Mouse (Mus musculus) gonadal fat pad, adult 2 months (tissue): ENCODE data around the gene Per1. TPM values are rescaled to one million over a fixed set of nuclear protein-coding genes. Genes with fewer than 3 reads are reported as not detected.
"Not testable (repeated sequence)": the region's sequence is repeated elsewhere in the genome, so short reads cannot be mapped to it uniquely, and the experiment has no call there.

Experiments
- DNase-seq: peaks from one replicate; pipeline ENCODE4 v3.0.0-alpha.2; 2012; ENCODE audit warnings: low read depth
- polyA plus RNA-seq: library from polyadenylated mRNA; depleted of rRNA; stranded (reverse); fragments of >200 nt; gene quantifications from 2 replicates; pipeline ENCODE4 v1.2.3, GENCODE M21; 2012

Per1 gene
- polyA plus RNA-seq, 1 experiment = 25.9 TPM

DNA sequence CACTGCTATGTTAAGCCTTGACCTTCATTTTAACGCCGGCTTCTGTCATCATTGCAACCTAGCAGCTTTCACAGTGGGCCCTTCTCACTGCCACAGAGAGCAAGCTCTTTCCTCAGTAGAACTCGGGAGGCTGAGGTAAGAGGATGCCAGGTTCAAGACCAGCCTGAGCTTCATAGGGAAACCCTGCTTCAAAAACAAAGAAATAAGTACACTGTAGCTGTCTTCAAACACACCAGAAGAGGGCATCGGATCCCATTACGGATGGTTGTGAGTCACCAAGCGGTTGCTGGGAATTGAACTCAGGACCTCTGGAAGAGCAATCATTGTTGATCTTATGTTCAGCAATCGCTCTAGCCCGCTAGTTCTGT lies 14.2 kb upstream of the Per1 start:
- DNase-seq = no peak

DNA sequence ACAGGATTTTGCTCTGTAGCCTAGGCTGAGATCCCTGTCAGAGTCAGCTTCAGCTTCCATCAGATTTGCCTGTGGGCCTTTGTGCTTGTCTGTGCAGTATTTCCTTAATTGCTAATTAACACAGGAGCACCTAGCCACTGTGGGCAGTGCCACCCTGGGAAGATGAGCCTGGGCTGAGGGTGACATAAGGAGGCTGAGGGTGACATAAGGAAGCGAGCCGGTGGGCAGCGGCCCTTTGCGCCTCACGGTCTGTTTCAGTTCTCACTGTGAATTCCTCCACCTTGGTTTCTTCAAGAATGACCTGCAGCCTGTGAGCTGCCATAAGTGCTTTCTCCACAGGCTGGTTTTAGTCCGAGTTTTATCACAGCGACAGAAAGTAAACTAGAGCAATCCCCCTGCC lies 13.4 kb upstream of the Per1 start:
- DNase-seq = no peak

DNA sequence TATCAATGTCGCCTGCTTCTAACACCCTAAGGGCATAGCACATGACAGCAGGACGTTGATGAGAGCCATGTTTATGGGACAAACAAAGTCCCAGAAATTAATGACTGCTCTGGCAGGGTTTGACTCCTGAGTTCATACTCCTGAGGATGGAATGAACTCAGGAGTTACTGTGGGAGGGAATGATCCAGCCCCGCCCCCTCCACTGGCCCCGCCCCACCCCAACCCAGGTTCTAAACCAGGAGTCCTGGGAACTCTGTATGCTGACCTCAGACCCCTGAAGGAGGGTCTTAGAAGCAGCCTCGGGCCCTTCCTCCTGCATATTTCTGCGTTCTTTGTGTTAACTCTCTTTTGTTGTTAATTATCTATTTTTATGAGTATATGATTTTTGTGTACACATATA lies 9.4 kb upstream of the Per1 start:
- no peak for DNase-seq

GRCm38 (mm10) chr11:69086390-69086789 lies 8.6 kb upstream of the Per1 start:
- DNase-seq = no peak

DNA sequence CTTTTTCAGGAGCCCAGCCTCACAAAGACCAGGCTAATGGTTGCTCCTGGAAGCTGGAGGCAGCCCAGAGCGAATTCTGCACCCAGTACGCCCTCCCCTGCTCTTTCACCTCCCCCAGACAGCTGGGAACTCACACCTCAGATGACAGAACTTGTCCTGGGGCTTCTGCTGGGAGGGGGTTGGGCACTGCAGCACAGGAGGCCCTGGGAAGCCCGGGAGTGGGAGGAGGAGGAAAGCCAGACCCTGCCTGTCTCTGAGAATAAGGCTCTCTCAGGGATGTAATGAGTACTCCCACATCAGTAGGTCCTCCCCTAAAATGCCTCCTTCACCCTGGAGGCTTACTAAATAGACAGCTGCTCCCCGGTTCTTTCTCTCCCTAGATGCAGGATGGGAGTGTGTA lies 7.9 kb upstream of the Per1 start:
- DNase-seq = no peak

- no peak for DNase-seq
Observed at GRCm38 (mm10) chr11:69087597-69087996, 7.4 kb upstream of the Per1 start.

DNA sequence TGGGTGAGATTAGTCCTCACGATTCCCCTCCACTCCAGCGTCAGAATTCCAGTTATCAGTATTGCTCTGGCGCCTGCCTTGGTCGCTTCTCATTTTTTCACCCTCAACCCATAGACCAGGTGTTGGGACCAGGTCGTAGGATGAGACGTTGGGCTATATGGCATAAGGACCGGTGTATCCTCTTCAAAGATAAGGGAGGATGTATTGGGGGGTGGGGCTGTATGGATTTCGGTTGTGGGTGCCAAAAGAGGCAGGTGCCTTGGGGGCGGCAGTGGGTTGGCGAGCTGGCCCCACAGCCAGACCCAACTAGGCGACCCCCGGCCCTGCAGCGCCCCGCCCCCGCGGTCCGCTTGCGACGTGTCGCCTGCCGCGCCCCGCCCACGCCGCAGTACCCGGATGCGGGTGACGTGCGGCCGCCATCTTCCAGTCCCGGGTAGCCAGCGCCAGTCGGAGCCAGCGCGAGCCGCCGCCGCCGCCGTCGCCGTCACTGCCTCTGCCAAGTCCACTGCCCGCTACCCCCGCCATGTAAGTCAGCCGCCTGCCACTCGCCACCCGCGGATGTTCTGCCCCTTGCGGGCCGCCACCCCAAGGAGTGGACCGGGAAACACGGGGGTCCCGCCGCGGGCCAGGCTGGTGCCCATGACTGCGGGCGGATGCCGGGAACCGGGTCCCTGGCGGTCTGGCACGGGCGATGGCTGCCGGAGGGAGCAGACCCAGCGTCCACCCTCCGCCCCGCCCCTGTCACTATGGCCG lies 6.7 kb upstream of the Per1 start, which contains the start of gene Vamp2:
Vamp2 (plus strand) TSS at position 388 of the 753 bp plus-strand sequence.
- DNase-seq = no peak

DNA sequence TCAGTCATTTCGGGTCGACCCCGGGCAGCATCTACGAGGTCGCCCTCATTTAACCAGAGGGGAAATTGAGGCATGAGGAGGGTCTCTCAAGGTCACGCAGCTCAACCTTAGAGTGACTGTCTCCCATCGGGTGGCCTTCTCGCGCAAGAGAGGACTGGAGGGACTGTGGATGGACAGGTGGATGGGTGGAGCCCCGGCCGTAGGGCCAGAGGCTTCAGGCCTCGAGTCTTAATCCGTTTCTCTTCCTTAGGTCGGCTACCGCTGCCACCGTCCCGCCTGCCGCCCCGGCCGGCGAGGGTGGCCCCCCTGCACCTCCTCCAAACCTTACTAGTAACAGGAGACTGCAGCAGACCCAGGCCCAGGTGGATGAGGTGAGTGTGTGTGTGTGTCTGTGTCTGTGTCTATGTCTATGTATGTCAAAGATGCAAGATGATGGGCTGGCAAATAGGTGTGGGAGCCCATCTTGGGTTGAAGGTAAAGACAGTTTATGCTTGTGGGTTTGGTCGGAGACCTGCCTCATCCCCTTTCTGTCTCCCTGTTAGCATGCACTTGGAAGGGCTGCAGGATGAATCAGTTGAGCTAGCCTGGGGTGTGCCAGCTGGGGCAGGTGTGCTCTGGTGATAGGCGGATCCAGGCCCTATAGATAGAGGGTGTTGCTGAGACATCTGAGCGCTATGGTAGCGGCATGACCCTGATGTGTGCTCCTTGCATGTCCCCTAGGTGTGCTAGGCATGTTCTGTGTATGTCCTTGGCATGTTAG lies 6.0 kb upstream of the Per1 start:
- no peak for DNase-seq

DNA sequence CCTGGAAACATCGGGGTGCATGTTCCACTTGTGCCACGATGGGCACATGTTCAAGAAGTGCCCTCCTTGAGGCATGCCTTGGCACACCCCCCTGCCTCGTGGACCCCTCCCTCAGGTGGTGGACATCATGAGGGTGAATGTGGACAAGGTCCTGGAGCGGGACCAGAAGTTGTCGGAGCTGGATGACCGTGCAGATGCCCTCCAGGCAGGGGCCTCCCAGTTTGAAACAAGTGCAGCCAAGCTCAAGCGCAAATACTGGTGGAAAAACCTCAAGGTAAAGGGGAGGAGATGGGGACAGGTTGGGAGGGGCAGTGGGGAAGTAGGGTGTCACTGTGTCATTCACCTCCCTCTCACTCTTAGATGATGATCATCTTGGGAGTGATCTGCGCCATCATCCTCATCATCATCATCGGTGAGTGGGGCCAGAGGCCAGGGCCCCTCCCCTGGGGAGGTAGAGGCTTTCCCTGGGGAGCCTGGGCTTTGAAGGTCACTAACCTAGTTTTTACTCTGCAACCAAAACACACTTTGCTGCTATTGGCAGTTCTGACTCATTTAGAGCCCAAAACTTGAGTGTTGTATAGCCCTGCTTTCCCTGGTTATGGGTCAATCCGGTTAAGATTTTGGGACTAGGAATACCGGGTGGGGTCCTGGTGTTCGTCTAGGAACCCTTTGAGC lies 5.3 kb upstream of the Per1 start:
- no peak for DNase-seq

- no peak for DNase-seq
Observed at GRCm38 (mm10) chr11:69090367-69090766, 4.7 kb upstream of the Per1 start.

DNA sequence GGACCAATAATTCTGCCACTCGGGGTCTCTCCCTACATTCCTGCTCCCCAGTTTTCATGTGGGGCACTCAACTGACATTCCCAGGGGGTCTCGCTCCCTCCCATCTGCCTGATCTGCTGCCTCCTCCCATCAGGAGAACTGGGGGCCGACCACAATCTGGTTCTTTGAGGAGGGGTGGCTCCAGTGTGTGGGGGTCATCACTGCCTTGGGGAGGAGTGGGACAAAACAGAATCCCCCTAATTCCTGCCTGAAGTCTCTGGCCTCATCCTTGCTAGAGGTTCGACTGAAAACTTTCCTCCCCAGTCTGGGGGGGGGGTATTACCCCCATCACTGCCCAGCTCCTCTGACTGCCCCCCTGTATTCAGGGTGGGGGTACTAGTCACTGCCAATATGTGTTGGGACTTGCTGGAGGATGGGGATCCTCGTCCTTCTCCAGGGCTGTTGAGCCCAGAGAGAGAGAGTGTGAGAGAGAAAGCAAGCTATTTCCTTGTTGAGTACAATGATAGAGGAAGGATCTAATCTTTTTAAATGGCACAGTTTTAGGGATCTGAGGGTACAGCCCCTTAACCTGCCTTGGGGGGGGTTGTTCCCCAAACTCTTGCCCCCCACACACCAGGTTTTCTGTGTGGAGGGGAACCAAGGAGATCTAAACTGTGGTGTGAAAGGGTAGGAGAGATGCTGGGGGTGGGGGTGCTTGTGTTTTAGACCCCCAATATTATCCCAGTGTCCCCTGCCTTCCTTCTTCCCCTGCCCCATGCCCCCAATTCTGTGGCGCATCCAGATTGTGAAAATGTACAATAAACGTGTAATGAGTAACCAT lies 3.2 kb upstream of the Per1 start:
- DNase-seq = no peak

GRCm38 (mm10) chr11:69092386-69092751 lies 2.6 kb upstream of the Per1 start:
- no peak for DNase-seq

DNA sequence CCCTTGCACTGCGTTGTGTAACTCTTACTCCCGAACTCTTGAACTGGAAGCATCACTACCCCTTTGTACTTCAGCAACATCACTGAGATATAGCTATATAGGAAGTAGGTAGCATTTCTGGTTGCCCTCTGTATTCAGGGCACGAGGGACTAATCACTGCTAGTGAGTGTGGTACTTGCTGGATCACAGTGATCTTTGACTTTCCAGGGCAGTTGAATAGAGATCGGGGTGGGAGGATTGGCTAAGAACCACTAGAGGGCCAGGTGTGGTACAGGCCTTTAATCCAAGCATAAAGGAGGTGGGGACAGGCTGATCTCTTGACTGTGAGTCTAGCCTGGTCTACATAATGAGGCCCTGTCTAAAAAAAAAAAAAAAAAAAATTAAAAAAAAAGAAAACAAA lies 2.1 kb upstream of the Per1 start:
- DNase-seq = no peak

- DNase-seq = not testable (repeated sequence)
Observed at GRCm38 (mm10) chr11:69093856-69094255, 1.2 kb upstream of the Per1 start.

- no peak for DNase-seq
Observed at GRCm38 (mm10) chr11:69095511-69096231, 654 bp downstream of the Per1 start.

- no peak for DNase-seq
Observed at GRCm38 (mm10) chr11:69096360-69096986, 1.5 kb downstream of the Per1 start.

DNA sequence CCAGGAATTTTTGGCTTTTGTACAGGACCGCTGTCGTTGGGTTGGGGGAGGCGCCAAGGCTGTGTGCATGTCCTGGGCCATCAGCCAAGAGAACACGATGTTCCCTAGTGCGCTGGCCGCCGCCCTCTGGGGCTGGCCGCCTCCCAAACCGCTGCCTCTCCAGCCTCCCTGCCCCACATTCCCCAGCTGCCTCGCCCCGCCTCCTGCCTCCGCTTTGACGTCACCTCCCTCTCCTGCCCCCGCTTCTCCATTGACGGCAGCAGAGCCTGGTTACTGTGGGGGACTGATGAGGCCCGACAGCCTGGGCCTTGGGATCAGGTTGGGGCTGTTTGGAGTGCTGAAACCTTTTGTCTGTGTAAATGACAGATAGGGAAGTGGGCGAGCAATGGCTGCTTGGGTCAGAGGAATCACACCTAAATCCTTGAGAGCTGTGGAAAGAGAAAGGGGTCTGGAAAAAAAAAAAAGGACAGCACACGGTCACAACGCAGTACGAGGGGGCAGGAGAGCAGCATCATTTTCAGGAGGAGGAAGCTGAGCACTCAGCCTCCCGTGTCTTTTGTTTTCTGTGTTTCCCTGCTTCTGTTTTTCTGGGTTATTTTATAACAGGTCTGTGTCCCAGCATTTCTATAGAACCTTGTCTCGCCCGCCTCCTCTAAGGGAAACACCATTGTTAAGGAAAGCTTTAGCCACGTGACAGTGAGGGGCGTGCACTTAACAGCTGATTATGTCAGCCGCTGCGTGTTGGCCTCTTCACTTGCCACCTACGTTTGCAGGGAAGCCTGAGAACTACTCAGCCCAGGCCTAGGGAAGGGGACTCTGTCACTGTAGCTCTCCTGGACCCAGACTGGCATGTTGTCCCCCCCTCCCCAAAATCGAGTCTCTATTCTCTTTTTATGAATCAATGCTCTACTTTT lies 2.2 kb downstream of the Per1 start:
- DNase-seq = no peak

DNA sequence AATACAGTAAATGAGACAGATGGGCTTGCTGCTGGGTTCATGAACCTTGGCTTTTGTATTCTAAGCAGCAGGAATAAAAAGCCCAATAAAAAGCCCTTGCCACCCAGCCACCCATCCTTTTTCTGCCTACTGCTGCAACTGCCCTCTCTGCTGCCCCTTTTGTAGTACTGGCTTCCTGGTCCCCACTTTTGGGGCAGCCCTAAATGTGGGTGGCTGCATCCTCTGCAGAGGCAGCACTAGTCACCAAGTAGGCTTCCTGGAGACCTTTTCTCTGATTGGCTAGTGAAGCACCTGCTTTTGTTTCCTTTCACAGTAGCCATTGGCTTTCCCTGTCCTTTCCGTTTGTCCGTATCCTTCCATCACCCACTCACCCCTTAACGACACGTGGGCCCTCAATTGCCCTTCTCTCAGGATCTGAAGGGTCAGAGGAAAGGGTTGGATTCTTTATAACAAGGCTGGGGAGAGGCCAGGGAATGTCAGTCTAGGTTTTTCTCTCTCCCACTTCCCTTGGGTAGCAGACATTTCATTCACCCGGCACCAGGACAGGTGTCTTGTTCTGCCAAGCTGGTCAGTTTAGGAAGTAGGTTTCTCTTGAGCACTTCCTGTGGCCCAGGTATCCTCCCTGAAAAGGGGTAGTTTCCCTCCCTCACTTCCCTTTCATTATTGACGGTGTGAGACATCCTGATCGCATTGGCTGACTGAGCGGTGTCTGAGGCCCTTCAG lies 3.2 kb downstream of the Per1 start:
- DNase-seq = no peak

DNA sequence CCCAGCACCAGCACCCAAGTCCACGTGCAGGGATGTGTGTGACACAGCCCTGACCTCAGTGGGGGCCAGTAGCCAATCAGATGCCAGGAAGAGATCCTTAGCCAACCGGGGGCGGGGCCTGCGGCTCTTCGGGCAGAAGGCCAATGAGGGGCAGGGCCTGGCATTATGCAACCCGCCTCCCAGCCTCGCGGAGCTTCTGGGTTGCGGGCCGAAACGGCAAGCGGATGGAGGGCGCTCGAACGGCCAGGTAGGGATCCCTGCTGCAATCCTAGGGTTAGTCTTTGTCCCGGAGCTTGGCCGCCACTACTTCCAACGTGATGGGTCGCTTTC lies 3.7 kb downstream of the Per1 start:
- DNase-seq = no peak
